Mouse (Mus musculus): ENCODE results near the gene Gpsm3.
"Not testable (repeated sequence)": the region's sequence is repeated elsewhere in the genome, so short reads cannot be mapped to it uniquely, and the experiment has no call there.

Gpsm3 gene

DNA sequence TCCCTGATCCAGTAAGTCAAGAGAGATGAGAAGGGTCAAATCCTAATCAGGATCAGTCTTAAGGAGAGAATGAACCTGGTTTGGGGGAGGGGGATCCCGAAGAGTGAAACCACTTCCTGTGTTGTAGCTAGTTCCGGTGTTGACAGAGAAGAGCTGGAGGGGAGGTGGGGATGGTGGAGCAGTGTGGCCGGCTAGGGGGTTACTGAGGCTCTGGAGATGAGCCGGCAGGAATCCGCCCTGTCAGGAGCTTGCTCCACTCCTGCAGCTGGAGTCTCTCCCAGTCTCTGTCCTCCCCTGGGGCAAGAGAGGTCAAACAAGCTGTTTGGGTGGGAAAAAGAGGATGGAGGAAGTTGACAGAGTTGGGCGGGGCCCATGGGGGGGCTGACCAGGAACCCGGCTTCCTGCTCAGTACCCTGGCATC is at the start of gene Gpsm3:
Gpsm3 (plus strand) TSS at position 126 of the 421 bp plus-strand sequence.
- peak; percentile 39 to 45 for DNase-seq (ENCODE audit: low spot score in 2 of 2)

DNA sequence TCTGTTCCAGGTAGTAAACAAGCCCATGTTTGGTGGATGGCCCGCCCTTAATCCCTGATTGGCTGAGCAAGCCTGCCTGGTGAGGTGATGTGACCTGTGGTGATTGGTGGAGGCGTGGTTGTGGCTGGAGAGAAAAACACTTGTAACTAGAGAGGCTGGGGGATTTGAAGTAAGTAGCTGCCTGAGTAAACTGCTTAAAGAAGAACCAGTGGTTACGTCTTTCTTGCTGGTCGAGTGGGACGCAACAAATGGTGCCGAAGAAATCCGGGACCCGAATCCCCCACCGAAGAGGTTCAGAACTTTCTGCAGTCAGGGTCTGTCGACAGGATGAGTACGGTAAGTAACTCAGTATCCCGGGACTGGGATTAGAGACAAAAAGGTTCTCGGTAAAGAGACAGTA is 46.0 kb upstream of the Gpsm3 start:
- DNase-seq (ENCODE audit: low spot score in 2 of 2): not testable (repeated sequence)

DNA sequence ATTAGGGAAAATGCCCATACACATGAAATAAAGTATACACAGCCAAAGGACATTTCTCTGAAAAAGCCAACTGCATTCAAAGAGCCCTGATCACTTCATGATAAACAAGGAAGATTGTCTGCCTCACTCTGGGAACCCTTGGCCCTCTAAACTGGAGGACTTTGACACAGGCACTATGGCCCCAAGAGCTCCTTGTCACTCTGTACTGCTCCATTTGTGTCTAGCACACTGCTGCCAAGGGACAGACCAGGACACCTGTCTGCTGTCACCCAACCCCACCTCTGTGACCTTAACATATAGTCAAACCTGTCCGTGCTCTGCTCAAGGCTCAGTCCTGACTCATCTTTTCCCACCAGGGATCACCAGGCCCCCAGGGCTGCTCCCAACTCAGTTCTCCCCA is 42.8 kb upstream of the Gpsm3 start:
- DNase-seq (ENCODE audit: low spot score in 2 of 2): no peak

DNA sequence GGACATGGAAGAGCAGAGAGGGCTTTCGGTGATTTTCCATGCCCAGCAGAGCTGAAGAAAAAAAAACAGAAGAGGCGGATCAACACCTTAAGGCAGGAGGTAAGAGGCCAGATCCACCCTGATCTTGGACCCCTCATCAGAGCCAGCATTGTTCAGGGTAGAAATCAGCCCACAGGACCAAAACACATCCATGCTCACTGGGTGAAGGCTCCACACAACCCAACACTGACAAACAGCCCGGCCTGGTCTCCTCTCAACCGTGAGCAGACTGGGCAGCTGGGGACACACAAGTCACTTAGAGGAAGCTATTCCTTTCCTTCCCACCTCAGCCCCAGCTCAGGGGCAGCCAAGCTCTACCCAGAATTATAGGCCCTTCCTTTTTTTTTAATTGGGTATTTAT is 42.0 kb upstream of the Gpsm3 start:
- no peak for DNase-seq (ENCODE audit: low spot score in 2 of 2)

DNA sequence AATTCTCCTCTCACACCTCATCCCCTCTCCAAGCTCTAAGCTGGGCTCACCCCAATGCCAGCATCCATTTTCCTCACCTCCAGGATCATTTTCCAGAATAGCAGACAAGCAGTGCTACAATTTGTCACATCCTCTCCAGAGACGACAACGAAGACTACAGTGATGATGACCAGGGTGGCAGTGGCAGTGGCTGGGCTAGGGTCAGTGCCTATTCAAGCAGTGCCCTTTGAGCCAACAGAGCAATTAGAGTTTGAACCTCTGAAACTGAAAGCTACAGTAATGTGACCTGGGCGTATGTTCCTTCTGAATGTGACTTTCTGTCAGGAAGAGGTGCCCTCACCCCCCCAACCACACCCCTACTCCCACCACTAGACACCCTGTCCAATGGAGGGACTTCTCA is 40.5 kb upstream of the Gpsm3 start:
- DNase-seq (ENCODE audit: low spot score in 2 of 2): no peak

DNA sequence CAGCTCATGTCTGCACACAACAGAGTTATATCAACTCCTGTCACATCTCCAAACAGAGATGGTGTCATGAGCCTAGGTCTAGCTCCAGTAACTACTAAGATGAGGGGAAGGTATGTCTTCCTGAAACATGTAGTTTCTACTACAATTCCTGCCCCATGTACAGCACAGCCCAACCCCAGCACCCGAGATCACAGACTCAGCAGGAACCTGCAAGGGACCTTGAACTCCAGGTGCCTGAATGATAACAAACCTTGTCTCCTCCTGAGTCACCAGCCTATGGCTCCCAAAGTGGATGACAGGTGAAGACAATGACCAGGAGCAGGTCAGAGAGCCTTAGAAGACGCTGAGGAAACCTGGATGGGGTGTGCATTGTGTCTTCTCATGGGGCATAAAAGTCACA is 39.8 kb upstream of the Gpsm3 start:
- no peak for DNase-seq (ENCODE audit: low spot score in 2 of 2)

DNA sequence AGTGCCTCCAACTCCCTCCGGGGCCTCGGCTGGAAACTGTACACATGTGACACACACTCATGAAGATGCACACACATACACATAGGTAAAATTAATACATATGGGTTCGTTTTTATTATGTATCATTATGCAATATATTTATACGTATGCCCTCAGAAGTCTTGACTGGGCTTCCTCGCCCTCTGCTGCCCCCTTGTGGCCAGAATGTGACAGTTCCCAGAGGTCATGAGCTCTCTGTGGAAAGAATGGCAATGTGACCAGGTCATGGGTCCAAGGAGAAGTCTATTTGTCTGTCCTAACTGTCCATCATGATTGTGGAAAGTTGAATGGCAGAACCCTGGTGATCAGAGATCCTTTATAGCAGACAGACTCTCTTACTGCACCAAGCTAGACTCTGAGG is 34.1 kb upstream of the Gpsm3 start:
- peak; percentile 59 to 78 for DNase-seq (ENCODE audit: low spot score in 2 of 2)

DNA sequence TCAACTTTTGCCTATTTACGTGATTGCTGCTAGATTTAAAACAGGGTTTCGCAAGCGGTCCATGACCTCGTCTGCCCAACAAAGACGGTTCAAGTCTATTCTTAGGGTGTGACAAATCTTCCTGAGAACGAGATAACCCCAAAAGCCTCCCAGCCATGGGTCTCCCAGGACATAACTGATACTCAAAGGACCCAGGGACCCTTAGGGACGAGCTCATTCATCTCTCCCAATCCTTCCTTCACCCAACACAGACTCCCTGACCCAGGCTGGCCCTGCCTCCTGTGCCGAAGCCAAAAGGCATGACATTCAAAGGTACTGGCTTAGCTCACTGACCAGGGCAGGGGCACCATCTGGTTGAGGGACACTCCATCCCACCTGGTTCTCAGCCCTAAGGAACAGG is 33.2 kb upstream of the Gpsm3 start:
- DNase-seq (ENCODE audit: low spot score in 2 of 2): no peak

DNA sequence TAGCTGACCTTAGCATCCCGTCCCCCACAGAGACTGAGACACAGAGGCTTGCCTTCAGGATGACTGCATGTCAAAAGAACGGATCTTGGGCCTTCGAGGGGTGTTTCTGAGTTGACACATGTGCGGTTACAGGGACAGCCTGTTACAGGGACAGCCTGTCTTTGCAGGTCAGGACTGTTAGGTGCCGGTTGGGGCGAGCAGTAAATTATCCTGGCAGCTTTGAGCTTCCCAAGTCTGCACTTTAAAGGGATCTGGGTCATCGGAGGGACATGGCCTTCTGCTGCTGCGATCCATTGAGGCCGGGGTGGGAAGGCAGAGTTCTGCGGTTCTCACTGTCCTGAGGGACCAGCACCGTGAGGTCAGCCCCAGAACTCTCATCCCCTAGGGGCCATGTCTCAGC is 32.2 kb upstream of the Gpsm3 start:
- no peak for DNase-seq (ENCODE audit: low spot score in 2 of 2)

DNA sequence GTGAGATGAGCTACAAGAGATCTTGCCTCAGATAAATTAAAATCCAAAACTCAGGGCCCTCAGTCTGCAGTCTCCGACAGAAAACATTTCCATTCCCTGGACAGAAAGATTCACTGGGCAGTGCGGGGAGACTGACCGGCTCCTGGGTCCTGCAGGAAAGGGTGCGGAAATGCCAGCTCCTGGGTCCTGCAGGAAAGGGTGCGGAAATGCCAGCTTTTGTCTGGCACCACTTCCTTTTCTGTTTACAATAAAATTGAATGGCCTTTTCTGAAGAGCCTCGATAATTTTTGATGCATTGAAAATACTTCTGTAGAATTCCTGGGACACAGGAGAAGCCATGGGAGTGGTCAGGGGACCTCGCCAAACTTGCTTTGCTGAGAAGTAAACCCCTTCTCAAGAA is 30.5 kb upstream of the Gpsm3 start:
- DNase-seq (ENCODE audit: low spot score in 2 of 2): no peak

DNA sequence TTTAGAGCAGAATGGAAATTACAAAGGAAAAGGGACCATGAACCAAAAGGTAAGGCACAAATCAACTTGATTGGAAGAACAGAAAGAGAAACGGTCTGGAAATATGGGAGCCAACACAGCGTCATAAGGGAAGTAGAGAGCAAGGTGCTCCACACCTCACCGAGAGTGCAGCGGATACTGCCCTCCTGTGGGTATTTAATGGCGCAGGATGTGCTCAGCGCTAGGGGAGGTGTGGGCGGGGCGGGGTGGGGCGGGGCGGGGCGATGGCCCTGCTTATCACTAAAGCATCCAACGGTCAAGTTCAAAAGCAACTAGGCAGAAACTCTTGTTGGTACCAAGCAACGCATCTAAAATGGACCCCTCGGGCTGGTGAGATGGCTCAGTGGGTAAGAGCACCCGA is 29.7 kb upstream of the Gpsm3 start:
- no peak for DNase-seq (ENCODE audit: low spot score in 2 of 2)

DNA sequence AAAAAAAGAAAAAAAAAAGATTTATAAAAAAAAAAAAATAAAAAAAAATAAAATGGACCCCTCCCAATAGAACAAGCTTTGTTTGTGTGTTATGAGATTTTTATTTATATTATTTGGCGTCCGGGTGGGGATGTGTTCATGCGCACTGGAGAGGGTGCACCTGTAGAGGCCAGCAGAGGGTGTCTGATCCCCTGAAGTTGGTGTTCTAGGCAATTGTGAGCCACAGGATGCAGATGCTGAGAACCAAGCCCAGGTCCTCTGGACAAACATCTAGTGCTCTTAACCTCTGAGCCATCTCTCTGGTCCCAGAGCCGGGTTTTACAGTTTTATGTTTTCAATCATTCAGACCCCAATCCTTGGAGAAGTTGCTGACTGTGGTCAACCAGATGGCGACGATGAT is 29.2 kb upstream of the Gpsm3 start:
- no peak for DNase-seq (ENCODE audit: low spot score in 2 of 2)

DNA sequence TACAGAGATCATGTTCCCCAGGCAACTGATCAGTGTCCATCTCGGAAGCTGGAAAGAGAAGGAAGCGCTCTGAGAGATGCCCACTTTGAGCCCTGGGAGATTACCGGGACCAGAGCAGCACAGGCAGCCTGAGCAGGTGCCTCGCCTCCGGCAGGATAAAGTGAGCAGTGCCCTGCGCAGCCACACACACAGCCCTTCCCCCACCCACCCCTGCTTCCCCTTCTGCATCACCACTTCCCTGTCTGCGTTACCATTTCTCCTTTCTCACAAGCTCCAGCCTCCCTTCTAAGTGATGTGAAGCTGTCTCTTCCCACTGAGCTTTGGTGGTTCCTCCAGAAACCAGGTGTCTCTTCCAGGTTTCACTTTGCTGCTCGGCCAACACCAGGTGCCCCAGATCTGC is 28.4 kb upstream of the Gpsm3 start:
- DNase-seq (ENCODE audit: low spot score in 2 of 2): no peak

DNA sequence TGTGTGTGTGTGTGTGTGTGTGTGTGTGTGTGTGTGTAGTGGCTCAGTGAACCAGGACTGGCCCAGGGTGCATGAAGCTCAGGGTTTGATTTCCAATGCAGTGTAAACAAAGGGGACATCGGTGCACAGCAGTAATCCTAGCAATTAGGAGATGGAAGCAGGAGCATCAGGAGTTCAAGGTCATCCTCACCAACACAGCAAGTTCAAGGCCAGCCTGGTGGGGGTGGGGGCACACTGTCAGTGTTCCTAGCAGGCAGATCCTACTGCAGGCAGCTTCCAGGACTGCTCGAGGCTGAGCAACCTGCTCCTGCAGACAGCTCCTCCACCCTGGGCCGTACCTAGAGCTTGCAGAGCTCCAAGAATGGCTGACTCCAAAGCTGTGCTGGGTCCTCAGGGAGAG is 27.0 kb upstream of the Gpsm3 start:
- no peak for DNase-seq (ENCODE audit: low spot score in 2 of 2)

DNA sequence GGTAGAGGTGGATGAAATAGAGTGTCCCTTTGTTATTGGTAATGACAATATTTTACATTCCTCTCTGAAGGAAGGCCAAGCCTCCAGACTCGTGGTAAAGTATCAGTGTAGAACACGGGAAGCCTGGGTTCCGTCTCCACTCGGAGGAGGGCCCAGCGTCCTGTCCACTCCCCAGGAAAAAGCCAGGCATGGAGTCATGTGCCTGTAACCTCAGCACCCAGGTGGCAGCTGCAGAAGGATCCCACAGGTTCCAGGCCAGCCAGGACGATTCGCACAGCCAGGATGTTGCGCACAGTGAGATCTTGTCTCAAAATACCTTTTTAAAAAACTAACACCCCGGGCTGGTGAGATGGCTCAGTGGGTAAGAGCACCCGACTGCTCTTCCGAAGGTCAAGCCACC is 26.3 kb upstream of the Gpsm3 start:
- no peak for DNase-seq (ENCODE audit: low spot score in 2 of 2)

DNA sequence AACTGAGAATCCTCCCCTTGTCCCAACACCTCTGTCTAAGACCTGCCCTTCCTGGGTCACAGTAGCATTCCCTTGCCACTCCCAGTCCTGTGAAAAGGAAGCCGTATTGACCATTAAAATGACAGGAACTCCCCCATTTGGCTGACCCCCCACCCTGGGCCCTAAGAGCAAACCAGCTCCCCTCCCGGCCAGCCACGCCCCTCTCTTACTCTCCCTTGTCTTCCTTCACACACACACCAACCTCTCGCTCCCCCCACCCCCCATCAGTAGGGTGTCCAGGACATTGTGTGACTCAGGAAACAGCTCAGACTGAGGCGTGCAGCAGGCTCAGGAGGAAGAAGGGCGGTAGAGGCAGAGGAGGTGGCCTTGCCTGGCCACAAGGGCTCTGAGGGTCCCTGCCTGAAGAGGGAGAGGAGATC is 25.6 kb upstream of the Gpsm3 start, which contains the start of gene Notch4:
Notch4 (plus strand) TSS at position 266 of the 419 bp plus-strand sequence.
- DNase-seq (ENCODE audit: low spot score in 2 of 2): no peak

DNA sequence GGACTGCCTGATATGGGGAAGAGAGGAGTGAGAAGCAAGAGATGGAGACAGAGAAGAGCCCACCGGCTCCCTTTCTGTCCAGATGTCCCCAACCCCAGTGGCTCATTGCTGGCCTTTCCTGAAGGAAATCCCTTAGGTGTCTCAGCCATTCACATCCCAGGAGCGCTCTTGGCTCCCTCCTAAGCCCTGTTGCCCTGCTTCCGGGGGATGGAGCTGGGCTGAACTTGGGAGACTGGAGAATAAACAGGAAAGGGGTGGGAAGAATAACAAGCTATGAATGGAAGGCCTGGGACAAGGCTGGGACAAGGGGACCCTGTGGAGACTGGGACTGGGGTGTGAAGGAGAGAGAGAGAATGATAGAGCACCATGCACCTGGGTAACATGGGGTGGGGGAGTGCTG is 24.8 kb upstream of the Gpsm3 start:
- DNase-seq (ENCODE audit: low spot score in 2 of 2): no peak

DNA sequence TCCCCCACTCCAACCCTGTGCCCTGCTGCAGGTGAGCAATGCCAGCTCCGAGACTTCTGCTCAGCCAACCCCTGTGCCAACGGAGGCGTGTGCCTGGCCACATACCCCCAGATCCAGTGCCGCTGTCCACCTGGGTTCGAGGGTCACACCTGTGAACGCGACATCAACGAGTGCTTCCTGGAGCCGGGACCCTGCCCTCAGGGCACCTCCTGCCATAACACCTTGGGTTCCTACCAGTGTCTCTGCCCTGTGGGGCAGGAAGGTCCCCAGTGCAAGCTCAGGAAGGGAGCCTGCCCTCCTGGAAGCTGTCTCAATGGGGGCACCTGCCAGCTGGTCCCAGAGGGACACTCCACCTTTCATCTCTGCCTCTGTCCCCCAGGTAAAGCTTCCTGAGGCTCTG is 22.3 kb upstream of the Gpsm3 start:
- DNase-seq (ENCODE audit: low spot score in 2 of 2): no peak

DNA sequence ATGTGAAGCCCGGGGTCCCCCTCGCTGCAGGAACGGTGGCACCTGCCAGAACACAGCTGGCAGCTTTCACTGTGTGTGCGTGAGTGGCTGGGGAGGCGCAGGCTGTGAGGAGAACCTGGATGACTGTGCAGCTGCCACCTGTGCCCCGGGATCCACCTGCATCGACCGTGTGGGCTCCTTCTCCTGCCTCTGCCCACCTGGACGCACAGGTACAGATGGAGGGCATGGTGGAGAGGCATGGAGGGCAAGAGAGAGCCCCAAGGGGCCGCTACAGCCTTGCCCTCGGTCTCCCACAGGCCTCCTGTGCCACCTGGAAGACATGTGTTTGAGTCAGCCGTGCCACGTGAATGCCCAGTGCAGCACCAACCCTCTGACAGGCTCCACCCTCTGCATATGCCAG is 21.2 kb upstream of the Gpsm3 start:
- no peak for DNase-seq (ENCODE audit: low spot score in 2 of 2)

DNA sequence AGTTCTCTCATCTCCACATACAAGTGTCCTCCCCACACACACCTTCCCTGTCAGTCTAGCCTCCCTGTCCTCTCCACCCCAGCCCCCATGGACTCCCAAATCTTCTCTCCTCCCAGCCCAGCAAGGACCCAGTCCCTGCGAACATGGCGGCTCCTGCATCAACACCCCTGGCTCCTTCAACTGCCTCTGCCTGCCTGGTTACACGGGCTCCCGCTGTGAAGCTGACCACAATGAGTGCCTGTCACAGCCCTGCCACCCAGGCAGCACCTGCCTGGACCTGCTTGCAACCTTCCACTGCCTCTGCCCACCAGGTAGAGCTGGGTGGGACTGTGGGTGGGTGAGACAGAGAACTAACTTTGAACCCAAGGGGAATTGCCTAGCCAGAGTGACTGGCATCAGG is 19.7 kb upstream of the Gpsm3 start:
- no peak for DNase-seq (ENCODE audit: low spot score in 2 of 2)

DNA sequence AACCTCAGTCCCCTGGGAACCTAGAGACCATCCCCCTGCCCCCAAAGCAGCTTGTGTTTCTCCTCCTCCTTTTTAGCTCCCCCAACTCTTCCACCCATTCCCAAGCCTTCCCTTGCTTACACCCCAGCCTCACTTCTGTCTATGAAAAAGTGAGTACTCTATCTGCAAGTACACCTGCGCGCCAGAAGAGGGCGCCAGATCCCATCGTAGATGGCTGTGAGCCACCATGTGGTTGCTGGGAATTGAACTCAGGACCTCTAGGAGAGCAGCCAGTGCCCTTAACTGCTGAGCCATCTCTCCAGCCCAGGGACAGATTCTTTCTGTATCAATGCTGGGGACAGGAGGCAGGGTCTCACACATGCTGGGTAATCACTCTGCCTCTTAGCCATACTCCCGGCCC is 17.7 kb upstream of the Gpsm3 start:
- DNase-seq (ENCODE audit: low spot score in 2 of 2): no peak

DNA sequence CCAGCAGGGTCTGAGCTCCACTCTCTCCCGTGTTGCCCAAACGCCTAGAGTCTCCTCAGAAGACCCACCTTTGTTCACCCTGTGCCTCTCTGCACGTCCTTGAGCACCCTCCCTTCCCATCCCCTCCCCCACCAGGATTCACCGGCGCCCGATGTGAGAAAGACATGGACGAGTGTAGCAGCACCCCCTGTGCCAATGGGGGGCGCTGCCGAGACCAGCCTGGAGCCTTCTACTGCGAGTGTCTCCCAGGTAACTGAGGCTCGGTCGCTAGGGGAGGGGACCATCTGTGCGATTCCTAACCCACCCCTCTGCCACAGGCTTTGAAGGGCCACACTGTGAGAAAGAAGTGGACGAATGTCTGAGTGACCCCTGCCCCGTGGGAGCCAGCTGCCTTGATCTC is 17.2 kb upstream of the Gpsm3 start:
- DNase-seq (ENCODE audit: low spot score in 2 of 2): no peak

DNA sequence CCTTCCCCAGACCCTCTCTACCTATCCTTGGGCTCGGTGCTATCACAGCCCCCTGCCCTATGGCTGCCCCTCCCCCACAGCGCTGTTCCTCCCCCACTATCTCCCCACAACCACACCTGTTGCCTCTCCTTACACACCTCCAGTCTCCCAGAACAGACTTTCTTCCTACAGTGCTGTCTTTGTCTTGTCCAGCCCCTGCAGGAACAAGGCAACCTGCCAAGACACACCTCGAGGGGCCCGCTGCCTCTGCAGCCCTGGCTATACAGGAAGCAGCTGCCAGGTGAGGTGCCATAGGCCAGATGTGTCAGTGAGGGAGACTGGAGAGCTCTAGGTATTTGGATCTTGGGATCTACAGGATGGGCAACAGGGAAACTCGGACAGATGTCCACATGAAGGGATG is 13.0 kb upstream of the Gpsm3 start:
- no peak for DNase-seq (ENCODE audit: low spot score in 2 of 2)

DNA sequence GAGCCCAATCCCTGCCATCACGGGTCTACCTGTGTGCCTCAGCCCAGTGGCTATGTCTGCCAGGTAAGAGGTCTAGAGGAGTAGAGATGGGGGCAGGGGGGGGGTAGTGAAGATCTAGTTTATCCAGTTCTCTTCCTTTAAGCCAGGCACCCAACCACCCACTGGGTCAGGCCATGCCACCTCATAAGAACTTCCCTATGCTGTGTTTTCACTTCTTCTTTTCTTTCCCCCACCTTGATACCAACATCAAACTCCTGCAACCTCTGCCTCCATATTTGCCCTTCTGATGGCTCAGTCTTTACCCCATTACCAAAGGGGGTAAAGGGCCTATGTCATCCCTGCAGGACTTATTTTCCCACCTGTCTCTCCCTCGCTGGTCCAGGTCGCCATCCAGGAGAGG is 11.5 kb upstream of the Gpsm3 start:
- DNase-seq (ENCODE audit: low spot score in 2 of 2): no peak

DNA sequence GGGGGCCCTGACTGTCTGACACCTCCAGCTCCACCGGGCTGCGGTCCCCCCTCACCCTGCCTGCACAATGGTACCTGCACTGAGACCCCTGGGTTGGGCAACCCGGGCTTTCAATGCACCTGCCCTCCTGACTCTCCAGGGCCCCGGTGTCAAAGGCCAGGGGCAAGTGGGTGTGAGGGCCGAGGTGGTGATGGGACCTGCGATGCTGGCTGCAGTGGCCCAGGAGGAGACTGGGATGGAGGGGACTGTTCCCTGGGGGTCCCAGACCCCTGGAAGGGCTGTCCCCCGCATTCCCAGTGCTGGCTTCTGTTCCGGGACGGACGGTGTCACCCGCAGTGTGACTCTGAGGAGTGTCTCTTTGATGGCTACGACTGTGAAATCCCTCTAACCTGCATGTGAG is 7.1 kb upstream of the Gpsm3 start:
- no peak for DNase-seq (ENCODE audit: low spot score in 2 of 2)
